Mouse (Mus musculus) lung, postnatal 14 days (tissue): ENCODE measurements around the gene Cadm1.

Source experiments
- DNase-seq: peaks from one replicate; pipeline ENCODE4 v3.0.0; 2021

Cadm1 gene

DNA sequence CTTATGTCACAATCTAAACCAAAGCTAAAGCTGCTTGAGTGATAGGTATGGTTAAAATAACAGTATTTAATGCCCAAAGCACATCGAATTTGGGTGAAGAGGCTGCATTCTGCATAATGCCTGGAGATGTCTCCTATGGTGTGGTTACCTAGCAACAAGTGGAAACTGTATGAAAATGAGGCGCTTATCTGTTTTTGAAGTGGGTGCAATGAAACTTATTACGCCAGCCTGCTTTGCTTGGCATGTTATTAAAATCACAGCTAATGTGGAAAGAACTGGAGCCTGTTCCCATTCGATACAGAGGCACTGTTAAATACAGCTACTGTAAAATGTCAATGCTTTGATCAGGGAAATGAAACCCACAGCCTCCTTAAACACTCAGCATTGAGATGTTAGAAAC, 79.5 kb downstream of the Cadm1 start:
- DNase-seq = no peak

GRCm38 (mm10) chr9:47610316-47610715, 80.3 kb downstream of the Cadm1 start:
- no peak for DNase-seq

DNA sequence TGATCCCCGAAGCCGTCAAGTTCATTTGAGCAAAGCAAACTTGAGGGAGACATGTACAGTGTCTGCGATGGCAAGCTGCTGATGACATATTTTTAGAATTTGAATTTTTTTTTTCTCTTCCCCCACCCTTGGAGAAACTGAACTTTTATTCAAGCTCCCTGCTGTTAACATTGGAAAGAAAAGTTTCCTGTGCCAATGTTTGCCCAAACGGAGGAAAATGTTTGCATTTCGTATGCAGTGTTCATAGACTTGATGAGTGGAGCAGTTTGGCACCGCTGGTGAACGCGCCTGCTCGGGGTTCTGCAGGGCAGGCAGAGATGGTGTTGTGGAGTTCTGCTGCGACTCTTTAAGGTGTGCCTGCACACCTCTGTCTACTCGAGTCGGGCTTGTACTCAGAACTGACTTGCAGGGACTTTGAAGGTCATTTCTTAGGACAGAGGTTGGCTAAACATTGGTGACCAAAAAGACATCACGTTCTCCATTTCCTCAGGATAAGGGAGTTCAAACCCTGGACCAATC, 83.0 kb downstream of the Cadm1 start:
- DNase-seq = no peak

DNA sequence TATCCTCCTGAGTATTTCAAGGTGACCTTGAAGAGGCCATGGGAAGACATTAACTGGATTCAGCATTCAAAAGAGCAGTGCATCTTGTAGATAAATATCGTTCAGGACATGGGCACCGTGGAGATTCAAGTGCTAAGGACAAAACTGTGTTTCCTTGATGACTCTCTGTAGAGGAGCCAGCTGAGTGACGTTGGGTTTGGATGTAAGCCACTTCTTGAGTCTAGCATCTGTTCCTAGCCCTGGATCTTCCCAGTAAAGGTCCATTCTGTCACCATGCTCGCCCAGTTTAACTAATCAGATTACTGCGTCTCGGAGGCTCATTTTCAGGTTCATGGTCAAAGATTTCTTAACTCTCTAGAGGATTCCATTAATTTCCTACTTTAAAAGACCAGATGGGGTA, 85.1 kb downstream of the Cadm1 start:
- DNase-seq = no peak

DNA sequence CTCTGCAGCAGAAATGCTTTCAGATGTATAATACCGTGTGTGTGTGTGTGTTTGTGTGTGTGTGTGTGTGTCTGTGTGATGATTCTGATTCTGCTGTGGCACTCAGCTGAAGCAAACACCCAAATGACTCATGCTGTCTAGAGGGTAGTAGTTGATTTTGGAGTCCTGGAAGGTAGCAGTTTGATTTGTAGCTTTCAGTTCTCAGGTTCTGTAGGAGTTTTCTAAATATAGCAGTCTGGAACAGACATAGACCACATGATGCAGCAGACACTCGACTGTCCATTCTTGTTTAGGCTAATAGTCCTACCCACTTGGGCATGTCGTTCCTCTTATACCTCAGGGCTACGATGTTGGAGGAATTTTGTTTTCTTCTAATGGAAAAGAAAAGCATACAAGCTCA, 86.4 kb downstream of the Cadm1 start:
- DNase-seq = no peak

DNA sequence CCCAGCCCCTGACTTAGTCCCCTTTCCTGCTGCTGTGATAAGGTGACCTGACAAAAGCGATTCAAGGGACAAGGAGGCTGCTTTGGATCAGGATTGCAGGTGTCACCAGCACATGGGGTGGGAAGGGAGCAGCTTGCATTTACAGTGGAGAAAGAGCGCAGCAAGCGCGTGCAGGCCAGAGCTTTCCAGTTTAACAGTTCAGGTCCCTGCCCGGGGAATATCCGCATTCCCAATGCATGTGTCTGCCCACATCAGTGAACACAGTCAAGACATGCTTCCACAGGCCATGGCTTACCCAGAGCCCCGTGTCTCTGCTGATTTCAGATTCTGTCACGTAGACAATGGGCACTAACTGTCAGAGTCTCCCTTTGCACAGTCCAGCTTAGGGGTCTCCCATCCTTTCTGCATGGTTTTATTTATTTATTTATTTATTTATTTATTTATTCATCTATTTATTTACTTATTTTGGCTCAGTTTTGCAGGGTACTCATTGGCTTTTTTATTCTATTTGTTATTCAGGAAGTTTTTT, 89.6 kb downstream of the Cadm1 start:
- no peak for DNase-seq

DNA sequence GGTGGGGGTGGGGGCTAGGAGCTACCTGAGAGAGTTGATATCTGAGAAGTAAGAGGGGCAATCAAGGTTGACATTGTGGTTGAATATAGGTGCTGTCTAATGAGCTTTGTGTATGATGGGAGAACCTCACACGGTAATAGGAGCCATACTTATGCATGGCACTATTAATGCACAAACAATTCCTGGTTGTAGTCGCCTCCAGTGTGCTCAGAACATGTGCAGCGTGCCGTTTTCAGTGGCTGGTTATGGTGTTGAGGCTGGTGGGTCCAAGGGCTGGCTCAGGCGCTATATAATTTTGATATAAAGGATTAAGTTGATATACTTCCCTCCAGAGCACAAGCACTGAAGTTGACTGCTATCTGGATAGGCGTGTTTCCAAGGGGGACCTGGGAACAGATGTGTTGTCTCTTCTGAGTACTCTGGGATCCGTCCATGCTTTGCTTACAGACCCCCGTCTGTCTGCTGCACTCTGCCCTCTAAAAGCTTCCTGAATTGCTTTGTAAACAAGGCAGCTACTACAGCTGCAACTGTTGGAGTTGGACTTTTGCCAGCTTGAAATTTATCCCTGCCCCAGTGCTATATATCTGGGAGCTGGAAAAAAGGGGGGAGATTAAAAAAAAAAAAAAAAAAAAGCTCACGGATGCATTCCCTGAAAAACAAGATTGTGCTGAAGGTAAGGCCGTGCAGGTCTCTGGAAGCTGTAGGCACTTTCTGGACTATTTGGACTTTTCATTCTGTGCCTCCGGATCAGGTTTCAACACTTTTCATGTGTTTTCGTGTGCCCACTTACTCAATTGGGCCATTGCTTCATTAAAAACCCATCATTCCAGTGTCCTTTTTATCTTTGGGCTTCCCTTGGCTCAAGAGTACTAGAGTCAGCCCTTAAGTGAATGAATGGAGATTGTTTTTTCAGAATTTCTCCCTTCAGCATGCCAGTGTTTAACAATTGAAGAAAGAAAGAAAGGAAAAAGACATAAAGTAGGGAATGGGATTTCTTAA, 93.8 kb downstream of the Cadm1 start:
- no peak for DNase-seq

DNA sequence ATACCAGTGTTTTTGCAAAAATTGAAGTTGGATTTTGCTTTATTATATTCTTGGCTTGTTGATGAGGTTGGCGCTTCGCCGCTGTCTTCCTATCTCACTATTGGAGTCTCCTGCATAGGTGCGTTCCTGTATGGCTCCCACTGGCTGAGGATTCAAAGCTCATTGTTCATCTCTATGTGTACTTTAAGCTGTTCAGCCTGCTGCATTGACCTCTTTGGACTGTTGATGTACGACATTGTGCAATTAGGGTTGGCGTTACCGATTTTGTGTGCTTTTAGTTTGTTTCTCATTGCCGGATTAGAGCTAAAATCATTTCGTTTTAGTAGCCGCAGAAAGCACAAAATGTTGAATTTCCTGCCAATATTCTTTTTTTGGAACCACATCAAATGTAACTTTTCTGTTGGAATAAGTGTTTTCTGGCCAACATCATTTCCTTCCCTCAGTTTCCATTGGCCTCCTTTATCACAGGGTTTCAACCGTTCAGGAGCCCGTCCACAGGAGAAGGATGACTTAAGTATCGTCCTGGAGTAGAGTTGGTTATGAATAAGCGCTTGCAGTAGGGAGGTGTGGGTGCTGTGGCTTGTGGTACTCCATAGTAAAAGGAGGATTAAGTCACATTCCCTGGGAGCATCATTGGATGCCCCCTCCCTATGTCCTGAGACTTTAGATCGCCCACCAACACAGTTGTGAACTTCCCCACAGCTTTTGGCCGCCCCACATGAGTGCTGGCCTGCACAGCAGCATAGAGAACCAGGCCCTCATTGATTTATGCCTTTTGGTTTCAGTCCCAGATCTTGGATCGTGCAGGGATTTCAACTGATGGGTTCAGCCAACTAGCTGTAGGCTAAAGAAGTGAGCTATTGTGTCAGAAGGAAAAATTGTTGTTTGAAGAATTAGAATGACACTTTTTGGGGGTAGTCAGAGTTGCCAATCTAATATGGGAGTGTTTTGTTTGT, 94.9 kb downstream of the Cadm1 start:
- DNase-seq = no peak

GRCm38 (mm10) chr9:47625621-47626210, 95.7 kb downstream of the Cadm1 start:
- no peak for DNase-seq

GRCm38 (mm10) chr9:47627966-47628365, 98.0 kb downstream of the Cadm1 start:
- DNase-seq = no peak

DNA sequence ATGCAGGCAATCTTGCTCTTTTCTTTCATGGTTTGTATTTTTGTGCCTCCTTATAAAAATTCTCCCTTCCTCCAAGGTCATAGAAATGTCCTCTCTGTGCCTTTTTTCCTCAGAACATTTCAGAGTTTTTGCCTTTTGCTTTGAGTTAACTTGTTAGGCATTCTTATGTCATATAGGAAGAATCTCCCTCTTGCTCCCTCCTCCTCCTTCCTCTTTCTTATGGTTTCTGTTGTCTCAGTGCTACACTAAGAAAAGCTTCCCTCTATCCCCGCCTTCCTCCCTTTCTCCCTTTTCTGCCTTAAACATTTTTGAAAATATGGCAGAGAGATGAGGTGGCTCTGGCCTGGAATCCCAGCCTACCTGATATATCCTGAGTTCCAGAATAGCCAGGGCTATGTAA, 98.6 kb downstream of the Cadm1 start:
- no peak for DNase-seq

- DNase-seq = no peak
Observed at GRCm38 (mm10) chr9:47634695-47635094, 104.7 kb downstream of the Cadm1 start.

DNA sequence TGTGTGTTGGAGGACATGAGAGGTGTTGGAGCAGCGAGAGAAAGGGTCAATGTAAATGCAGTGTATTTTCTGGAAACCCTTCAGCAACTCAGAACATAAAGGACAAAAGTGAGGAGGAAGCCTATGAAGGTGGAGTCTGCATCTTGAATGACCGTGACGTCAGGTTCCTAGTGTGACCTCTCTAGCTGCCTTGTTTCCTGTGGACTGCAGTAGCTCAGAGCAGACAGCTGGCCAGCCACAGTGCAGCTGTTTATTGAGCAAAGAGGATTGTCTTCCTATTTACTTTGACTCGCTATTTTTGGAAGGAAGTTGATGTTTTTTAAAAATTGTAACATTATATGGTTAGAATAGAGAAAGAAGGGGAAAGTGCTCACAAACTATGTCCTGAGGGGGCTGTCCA, 112.7 kb downstream of the Cadm1 start:
- DNase-seq = peak; percentile 48

DNA sequence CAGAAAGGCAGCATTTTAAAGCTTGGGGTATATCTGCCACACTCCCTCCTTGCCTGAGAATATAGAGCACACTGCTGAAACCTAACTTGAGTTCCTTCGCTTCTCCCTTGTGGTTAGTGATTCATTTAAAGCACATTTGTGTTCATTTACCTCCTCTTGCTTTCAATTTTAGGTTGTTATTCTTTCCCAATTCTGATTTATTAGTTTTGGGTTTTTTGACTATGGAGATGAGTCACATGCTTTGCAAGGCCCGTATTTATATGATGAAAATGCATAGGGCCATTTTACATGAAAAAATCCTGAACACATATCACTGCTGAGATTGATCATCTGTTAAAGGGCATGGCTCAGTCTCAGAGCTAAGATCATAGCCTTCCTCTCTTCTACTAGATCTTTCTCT, 115.1 kb downstream of the Cadm1 start:
- no peak for DNase-seq

- DNase-seq = no peak
Observed at GRCm38 (mm10) chr9:47651431-47651830, 121.5 kb downstream of the Cadm1 start.

- no peak for DNase-seq
Observed at GRCm38 (mm10) chr9:47652203-47652602, 122.2 kb downstream of the Cadm1 start.

GRCm38 (mm10) chr9:47652936-47653335, 123.0 kb downstream of the Cadm1 start:
- no peak for DNase-seq

DNA sequence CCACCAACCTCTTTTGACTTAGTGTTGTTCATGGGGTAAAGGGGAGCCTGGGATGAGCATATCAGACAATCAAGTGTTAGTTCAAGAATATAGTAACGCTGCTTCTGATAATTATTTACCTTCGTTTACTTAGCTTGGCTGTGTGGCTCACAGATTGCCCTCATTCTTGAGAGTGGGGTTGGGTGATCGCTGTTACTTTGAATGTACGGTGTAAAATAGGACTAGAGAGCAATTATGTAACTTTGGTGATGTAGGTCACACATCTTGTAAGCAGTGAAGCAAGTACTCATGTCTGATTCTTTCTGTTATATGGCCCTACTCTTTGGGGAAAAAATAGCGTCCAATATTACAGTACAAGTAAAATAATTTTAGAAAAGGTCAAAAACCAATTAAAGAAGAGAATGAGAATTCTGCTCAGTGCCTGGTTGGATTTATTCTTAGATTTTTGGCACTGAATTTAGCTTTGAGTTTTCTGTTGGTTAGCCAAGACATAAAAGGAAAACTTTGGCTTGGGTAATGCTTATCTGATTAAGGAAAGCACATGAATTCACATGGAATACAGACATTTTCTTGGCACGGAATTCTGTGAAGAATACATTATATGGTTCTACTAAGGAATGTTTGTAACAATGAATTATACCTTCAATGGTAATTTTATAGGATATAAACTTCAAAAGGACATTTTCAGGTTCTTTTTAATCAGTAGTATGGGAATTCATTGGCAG, 129.6 kb downstream of the Cadm1 start:
- no peak for DNase-seq

DNA sequence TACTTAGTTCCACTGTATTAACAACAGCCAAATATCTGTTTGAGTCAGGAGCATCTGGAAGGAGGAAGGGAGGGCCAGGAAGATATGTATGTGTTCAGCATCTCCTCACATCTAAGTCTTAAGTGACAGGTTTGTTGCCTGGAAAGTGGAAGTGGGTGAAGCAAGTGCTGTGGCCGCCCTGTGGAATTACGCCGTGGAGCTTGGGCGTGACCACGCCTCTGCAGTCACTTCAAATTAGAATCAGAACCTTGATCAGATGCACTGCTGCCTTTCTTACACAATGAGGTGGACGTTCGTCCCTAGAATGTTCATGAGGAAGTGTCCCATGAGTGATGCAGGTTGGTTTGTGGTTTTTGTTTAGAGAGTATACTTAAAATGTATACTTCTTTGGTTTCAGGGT, 131.6 kb downstream of the Cadm1 start:
- no peak for DNase-seq

DNA sequence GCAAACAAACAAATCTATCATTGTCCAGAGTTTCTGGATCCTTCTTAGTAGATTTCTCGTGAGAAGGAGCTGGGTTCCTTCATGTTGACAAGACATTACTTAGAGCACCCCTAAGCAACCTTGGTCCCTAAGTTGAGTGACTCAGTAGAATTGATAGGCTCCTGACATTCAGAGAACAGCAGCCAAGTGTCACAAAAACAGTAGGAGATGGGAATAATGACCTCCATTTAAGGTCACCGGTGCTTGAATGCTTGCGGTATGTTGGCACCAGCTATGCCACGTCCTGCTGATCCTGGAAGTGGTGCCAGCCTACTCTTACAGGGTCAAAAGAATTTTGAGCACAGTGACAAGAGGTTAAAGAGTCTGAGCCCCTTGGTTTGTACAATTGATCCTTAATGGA, 139.2 kb downstream of the Cadm1 start:
- DNase-seq = no peak

DNA sequence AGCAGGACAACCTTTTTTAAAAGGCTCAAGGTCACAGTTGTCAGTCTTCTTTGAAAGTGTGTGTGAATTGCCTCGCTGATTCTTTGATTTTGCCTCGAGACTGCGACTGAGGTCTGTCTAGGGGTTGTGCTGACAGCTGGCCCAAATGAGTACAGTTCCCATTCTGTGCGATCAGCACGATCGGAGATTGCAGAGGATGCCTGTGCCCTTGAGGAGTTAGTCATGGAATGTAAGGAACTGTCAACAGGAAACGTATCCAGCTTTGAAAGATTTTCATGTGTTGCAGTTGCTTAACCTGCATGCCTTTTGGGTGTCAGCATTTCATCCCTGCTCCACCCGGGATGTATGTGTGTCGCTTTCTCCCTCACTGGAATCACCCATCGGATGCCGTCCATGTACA, 141.6 kb downstream of the Cadm1 start:
- no peak for DNase-seq
